Mouse (Mus musculus) left cerebral cortex, postnatal 14 days (tissue): ENCODE results near the gene Nkain1. TPM values are rescaled to one million over a fixed set of nuclear protein-coding genes. Genes with fewer than 3 reads are reported as not detected.

Source experiments
- DNase-seq, 2 experiments: peaks; one replicate each; pipeline ENCODE4 v3.0.0; 2021 to 2022; ENCODE audit warnings: low spot score in 2 of 2, mixed read lengths in 1 of 2
- intact Hi-C: fragments of 180-260 bp; cut with DNase I; formaldehyde crosslinking; loops from one replicate; pipeline ENCODE4 v1.15.1; 2025
- total RNA-seq, 2 experiments: library from RNA; stranded (reverse); gene quantifications; 2 replicates each; pipeline ENCODE4 v1.2.3; 2021

Nkain1 gene
- total RNA-seq, 2 experiments from 2014 or later = 32.9 to 38.5 TPM

- intact Hi-C loops = no loop called here
- DNase-seq = no peak
These were observed 17.7 kb downstream of the Nkain1 start for GRCm38 (mm10) chr4:130556224-130556623.

GRCm38 (mm10) chr4:130553121-130553448, 20.9 kb downstream of the Nkain1 start:
- no peak for DNase-seq
- intact Hi-C loops = no loop called here

- intact Hi-C loops = no loop called here
- peak; percentile 52 to 73 for DNase-seq
These were observed 21.5 kb downstream of the Nkain1 start for GRCm38 (mm10) chr4:130552312-130553120.

GRCm38 (mm10) chr4:130550511-130550910, 23.5 kb downstream of the Nkain1 start:
- intact Hi-C loops = no loop called here

GRCm38 (mm10) chr4:130549189-130549588, 24.8 kb downstream of the Nkain1 start:
- no peak for DNase-seq

More at GRCm38 (mm10) chr4:130550511-130550910, 23.5 kb downstream of the Nkain1 start:
- no peak for DNase-seq

GRCm38 (mm10) chr4:130546798-130547562, 27.0 kb downstream of the Nkain1 start:
- intact Hi-C loops = no loop called here
- no peak for DNase-seq

More at GRCm38 (mm10) chr4:130549189-130549588, 24.8 kb downstream of the Nkain1 start:
- intact Hi-C loops = no loop called here

- DNase-seq = no peak
- intact Hi-C loops = no loop called here
These were observed 29.6 kb downstream of the Nkain1 start for GRCm38 (mm10) chr4:130544392-130544791.

GRCm38 (mm10) chr4:130543121-130543520, 30.9 kb downstream of the Nkain1 start:
- intact Hi-C loops = no loop called here

GRCm38 (mm10) chr4:130540831-130541230, 33.1 kb downstream of the Nkain1 start:
- intact Hi-C loops = no loop called here
- DNase-seq = no peak

More at GRCm38 (mm10) chr4:130543121-130543520, 30.9 kb downstream of the Nkain1 start:
- DNase-seq = no peak

GRCm38 (mm10) chr4:130539706-130540105, 34.3 kb downstream of the Nkain1 start:
- intact Hi-C loops = no loop called here
- no peak for DNase-seq

- intact Hi-C loops = no loop called here
- no peak for DNase-seq
These were observed 34.9 kb downstream of the Nkain1 start for GRCm38 (mm10) chr4:130539053-130539452.

GRCm38 (mm10) chr4:130537371-130537770, 36.6 kb downstream of the Nkain1 start:
- intact Hi-C loops = no loop called here
- no peak for DNase-seq

GRCm38 (mm10) chr4:130535789-130536188, 38.2 kb downstream of the Nkain1 start:
- intact Hi-C loops = no loop called here
- DNase-seq = no peak

GRCm38 (mm10) chr4:130533975-130534374, 40.0 kb downstream of the Nkain1 start:
- intact Hi-C loops = loop anchor here (1.0 kb wide), 1 partner anchor 40 kb away; the partner anchor contains the start of gene Nkain1

GRCm38 (mm10) chr4:130532347-130532746, 41.6 kb downstream of the Nkain1 start:
- intact Hi-C loops = no loop called here
- DNase-seq = no peak

More at GRCm38 (mm10) chr4:130533975-130534374, 40.0 kb downstream of the Nkain1 start:
- peak; percentile 90 to 94 for DNase-seq

- DNase-seq = peak; percentile 76 to 83
- intact Hi-C loops = no loop called here
These were observed 42.2 kb downstream of the Nkain1 start for GRCm38 (mm10) chr4:130531645-130532280.

GRCm38 (mm10) chr4:130527804-130528203, 46.2 kb downstream of the Nkain1 start:
- DNase-seq = no peak
- intact Hi-C loops = no loop called here

GRCm38 (mm10) chr4:130525041-130525440, 48.9 kb downstream of the Nkain1 start:
- intact Hi-C loops = no loop called here
- no peak for DNase-seq

GRCm38 (mm10) chr4:130521466-130521865, 52.5 kb downstream of the Nkain1 start:
- intact Hi-C loops = no loop called here
- DNase-seq = no peak

GRCm38 (mm10) chr4:130520482-130520851, 53.5 kb downstream of the Nkain1 start:
- intact Hi-C loops = no loop called here
- DNase-seq = no peak
